Mouse (Mus musculus): ENCODE results near the gene Eftud2.

DNA sequence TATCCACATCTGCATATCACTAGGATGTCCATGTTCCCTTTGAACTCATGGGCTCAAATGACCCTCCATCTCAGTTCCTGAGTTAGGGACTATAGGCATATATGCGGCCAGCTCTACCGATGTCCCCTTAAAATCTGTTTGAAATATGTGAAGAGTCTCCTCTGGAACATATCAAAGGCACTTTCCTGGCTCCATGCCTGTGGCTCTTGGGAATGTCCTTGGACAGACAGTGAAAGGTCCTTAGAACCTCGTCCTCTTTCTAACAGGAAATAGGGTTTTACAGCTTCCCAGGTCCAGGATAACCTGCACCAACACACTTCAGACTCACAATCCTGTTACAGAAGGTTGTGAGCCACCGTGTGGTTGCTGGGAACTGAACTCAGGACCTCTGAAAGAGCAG, 50.5 kb downstream of the Eftud2 start:
- TF ChIP-seq CTCF (IDR thresholded peaks at IDR 0.05; ENCODE audit: control insufficient read depth, insufficient read depth, low read length), result no peak
- TF ChIP-seq POLR2A (IDR thresholded peaks at IDR 0.05; ENCODE audit: borderline replicate concordance, control insufficient read depth, low read depth, low read length), result no peak
